Mouse (Mus musculus): ENCODE measurements at regions not wholly inside any gene's neighbourhood (a gene's known extent, or its start where the extent isn't known, plus 50 kb on each side); places are given as distances from the start of the nearest gene placed in this dataset.
"Not testable (repeated sequence)": the region's sequence is repeated elsewhere in the genome, so short reads cannot be mapped to it uniquely, and the experiment has no call there.

DNA sequence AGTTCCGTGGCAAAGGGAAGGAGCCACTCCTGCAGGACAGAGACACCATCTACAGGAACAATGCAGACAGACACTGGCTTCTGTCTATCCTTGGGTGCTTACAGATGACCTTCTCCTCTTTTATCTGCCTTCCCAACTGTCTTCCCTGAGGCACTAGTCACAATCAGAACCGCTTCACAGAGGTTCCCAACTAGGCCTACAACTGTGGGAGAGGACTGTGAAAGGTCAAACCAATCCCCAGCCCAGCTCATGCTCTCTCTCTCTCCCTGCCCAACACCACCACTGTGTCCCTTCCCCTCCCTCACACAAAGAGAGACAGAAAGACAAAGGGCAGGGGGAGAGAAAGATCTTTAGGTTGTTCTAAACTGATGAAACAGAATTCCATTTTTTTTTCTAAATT, 61.3 kb downstream of the Tmem17 start:
- no peak for TF ChIP-seq CTCF (IDR thresholded peaks at IDR 0.05; ENCODE audit: borderline replicate concordance, extremely low read depth, insufficient read depth, insufficient read length)
- TF ChIP-seq POLR2A (IDR thresholded peaks at IDR 0.05; ENCODE audit: borderline replicate concordance, extremely low read depth, insufficient read depth, insufficient read length, poor library complexity, severe bottlenecking), result no peak
- DNase-seq (ENCODE audit: low read depth), result no peak

DNA sequence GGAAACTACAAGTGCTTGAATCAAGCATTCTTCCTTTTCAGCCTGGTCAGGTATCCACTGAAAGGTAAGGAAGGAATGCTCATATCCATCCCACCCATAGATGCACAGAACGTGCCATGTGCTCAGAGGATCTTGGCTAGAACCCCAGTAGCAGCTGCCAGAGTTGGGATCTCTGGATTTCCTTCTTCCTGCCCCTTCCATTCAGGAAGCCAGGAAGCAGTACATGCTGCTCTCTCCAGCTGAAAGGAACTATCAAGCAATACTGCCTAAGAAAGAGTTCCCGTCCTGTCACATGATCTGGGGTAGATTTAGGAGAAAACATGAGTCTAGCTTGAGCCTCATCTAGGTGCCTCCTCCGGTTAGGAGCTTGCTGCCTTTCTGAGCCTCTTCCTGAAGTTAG, 61.9 kb downstream of the Tmem17 start:
- DNase-seq (ENCODE audit: low read depth), result no peak
- no peak for TF ChIP-seq CTCF (IDR thresholded peaks at IDR 0.05; ENCODE audit: borderline replicate concordance, extremely low read depth, insufficient read depth, insufficient read length)
- TF ChIP-seq POLR2A (IDR thresholded peaks at IDR 0.05; ENCODE audit: borderline replicate concordance, extremely low read depth, insufficient read depth, insufficient read length, poor library complexity, severe bottlenecking), result no peak

- no peak for DNase-seq (ENCODE audit: low read depth)
- no peak for TF ChIP-seq POLR2A (IDR thresholded peaks at IDR 0.05; ENCODE audit: borderline replicate concordance, extremely low read depth, insufficient read depth, insufficient read length, poor library complexity, severe bottlenecking)
- no peak for TF ChIP-seq CTCF (IDR thresholded peaks at IDR 0.05; ENCODE audit: borderline replicate concordance, extremely low read depth, insufficient read depth, insufficient read length)
These were observed 62.6 kb downstream of the Tmem17 start for GRCm38 (mm10) chr11:22574506-22574905.

DNA sequence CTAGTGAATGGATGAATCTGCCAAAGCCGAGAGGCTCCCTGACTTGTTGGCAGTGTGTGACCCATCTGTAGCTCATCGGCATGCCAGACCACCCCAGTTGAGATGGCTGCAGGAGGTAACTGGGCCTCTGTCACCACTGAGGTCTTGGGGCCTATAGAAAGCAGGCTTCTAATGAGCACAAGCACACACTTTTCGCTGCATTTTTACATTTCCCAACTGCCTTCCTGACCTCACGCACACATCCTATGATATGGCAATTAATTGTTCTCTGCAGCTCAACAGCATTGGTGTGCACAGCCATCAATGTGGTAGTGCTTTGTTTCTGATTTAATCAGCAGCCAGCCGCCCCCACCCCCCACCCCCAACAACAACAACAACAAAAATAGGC, 72.2 kb downstream of the Tmem17 start:
- TF ChIP-seq POLR2A (IDR thresholded peaks at IDR 0.05; ENCODE audit: borderline replicate concordance, extremely low read depth, insufficient read depth, insufficient read length, poor library complexity, severe bottlenecking), result no peak
- no peak for TF ChIP-seq CTCF (IDR thresholded peaks at IDR 0.05; ENCODE audit: borderline replicate concordance, extremely low read depth, insufficient read depth, insufficient read length)
- DNase-seq (ENCODE audit: low read depth), result no peak

- TF ChIP-seq POLR2A (IDR thresholded peaks at IDR 0.05; ENCODE audit: borderline replicate concordance, extremely low read depth, insufficient read depth, insufficient read length, poor library complexity, severe bottlenecking), result no peak
- no peak for TF ChIP-seq CTCF (IDR thresholded peaks at IDR 0.05; ENCODE audit: borderline replicate concordance, extremely low read depth, insufficient read depth, insufficient read length)
- DNase-seq (ENCODE audit: low read depth), result peak; percentile 90
These were observed 72.7 kb downstream of the Tmem17 start for GRCm38 (mm10) chr11:22584488-22585158.

DNA sequence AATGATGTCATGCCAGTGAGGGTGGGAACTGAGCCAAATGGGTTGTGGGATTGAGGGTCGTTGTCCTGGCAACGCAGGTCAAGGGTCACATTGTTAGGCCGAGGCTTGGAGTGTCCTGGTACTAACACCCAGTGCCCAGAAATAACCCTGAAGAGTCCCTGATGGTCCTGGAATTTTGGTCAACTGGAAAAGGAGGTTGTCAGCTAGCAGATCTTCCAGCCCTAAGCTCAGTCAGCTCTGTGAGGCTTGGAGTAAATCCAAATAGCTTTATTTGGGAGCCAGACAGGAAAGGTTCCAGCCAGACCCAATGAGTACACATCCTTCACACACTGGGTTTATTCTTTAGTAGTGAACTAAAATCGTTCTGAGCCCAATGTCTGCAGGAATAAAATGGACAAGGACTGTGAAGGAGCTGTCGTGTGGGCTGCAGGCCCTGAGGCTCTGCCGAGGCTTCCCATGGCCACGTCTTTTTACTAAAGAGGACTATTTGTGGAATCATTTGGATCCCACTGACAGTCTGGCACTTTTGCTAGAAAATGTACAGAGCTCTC, 75.9 kb downstream of the Tmem17 start:
- DNase-seq (ENCODE audit: low read depth), result peak; percentile 74
- TF ChIP-seq CTCF (IDR thresholded peaks at IDR 0.05; ENCODE audit: borderline replicate concordance, extremely low read depth, insufficient read depth, insufficient read length), result no peak
- TF ChIP-seq POLR2A (IDR thresholded peaks at IDR 0.05; ENCODE audit: borderline replicate concordance, extremely low read depth, insufficient read depth, insufficient read length, poor library complexity, severe bottlenecking), result no peak

DNA sequence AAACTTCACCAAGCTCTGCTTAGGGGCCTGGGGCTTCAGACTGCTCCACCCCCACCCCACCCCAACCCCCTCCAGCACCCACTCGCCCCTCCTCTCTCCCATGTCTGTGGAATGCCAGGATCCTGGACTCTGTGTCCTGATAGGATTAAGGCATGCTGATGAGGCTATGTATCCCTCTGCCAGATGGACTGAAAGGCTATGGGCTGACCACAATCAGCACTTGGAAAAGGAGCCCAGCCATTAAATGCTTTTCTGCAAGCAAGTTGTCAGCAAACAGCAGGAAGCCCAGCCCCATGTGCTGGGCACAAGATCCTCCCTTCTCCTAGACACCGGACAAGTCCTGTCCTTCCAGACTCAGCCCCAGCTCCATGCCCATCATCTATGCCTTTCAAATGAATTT, 76.7 kb downstream of the Tmem17 start:
- TF ChIP-seq POLR2A (IDR thresholded peaks at IDR 0.05; ENCODE audit: borderline replicate concordance, extremely low read depth, insufficient read depth, insufficient read length, poor library complexity, severe bottlenecking) (no peak), CTCF (IDR thresholded peaks at IDR 0.05; ENCODE audit: borderline replicate concordance, extremely low read depth, insufficient read depth, insufficient read length) (no peak)
- peak; percentile 69 for DNase-seq (ENCODE audit: low read depth)

DNA sequence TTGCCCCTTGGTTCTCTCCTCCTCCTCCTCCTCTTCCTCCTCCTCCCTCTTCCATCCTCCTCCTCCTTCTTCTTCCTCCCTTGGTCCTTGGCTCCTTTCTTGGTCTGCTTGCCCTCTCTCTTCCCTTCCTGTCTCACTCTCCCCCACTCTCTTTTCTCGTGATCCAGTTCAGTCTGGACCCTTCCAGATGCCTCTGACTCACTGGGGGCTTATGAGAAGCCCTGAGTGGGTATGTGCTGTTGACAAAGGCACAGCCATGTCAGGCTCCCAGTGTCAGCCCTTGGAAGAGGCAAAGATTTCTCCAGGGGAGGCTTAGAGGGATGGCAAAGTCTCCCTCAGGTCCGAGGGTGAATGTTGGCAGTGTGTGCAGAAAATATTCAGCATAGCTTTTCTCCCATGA, 78.0 kb downstream of the Tmem17 start:
- TF ChIP-seq CTCF (IDR thresholded peaks at IDR 0.05; ENCODE audit: borderline replicate concordance, extremely low read depth, insufficient read depth, insufficient read length) (no peak), POLR2A (IDR thresholded peaks at IDR 0.05; ENCODE audit: borderline replicate concordance, extremely low read depth, insufficient read depth, insufficient read length, poor library complexity, severe bottlenecking) (no peak)
- no peak for DNase-seq (ENCODE audit: low read depth)

DNA sequence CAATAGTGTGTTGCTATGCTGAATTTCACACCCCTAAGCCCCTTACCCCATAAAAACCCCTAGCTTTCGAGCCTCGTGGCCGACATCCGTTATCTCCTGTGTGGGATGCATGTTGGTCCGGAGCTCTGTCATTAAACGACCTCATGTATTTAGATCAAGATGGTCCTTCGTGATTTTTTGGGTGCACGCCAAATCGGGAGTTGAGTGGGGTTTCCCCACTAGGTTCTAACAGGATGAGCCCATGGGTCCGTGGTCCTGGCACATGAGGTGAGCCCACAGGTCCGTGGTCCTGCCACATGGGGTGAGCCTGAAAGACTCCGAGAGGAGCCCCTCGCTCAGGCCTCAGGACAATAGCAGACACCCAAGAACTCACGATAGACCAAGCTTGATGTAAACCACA, 79.2 kb downstream of the Tmem17 start:
- not testable (repeated sequence) for DNase-seq (ENCODE audit: low read depth)

DNA sequence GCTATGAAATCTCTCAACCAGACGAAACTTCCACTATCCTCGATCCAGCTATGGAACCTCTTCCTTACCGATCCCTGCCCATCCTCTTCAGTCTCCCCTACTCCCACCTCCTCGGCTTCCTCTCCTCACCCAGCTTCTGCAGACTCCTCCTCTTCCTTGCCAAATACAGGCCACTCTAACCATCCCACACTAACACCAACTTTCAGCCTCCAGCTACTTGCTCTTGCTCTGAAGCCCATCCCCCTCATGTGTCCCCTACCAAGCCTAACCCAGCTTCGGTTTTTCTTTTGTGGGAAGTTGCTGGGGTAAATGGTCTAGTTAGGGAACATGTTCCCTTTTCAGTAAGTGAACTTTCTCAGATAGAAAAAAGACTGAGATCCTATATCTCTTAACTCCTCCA, 80.8 kb downstream of the Tmem17 start:
- no peak for DNase-seq (ENCODE audit: low read depth)
- TF ChIP-seq POLR2A (IDR thresholded peaks at IDR 0.05; ENCODE audit: borderline replicate concordance, extremely low read depth, insufficient read depth, insufficient read length, poor library complexity, severe bottlenecking) (no peak), CTCF (IDR thresholded peaks at IDR 0.05; ENCODE audit: borderline replicate concordance, extremely low read depth, insufficient read depth, insufficient read length) (no peak)

- TF ChIP-seq CTCF (IDR thresholded peaks at IDR 0.05; ENCODE audit: borderline replicate concordance, extremely low read depth, insufficient read depth, insufficient read length), result no peak
- no peak for TF ChIP-seq POLR2A (IDR thresholded peaks at IDR 0.05; ENCODE audit: borderline replicate concordance, extremely low read depth, insufficient read depth, insufficient read length, poor library complexity, severe bottlenecking)
- no peak for DNase-seq (ENCODE audit: low read depth)
These were observed 84.4 kb downstream of the Tmem17 start for GRCm38 (mm10) chr11:22596076-22596804.

- no peak for TF ChIP-seq CTCF (IDR thresholded peaks at IDR 0.05; ENCODE audit: borderline replicate concordance, extremely low read depth, insufficient read depth, insufficient read length)
- no peak for TF ChIP-seq POLR2A (IDR thresholded peaks at IDR 0.05; ENCODE audit: borderline replicate concordance, extremely low read depth, insufficient read depth, insufficient read length, poor library complexity, severe bottlenecking)
- DNase-seq (ENCODE audit: low read depth), result no peak
These were observed 84.9 kb downstream of the Tmem17 start for GRCm38 (mm10) chr11:22596805-22597149.

All from brain, embryonic 14.5 days (tissue).